Mouse (Mus musculus): ENCODE data around the gene Ccdc9b. TPM values are rescaled to one million over a fixed set of nuclear protein-coding genes. Genes with fewer than 3 reads are reported as not detected.

Ccdc9b gene
- total and polyA plus RNA-seq, 3 experiments, result not detected

DNA sequence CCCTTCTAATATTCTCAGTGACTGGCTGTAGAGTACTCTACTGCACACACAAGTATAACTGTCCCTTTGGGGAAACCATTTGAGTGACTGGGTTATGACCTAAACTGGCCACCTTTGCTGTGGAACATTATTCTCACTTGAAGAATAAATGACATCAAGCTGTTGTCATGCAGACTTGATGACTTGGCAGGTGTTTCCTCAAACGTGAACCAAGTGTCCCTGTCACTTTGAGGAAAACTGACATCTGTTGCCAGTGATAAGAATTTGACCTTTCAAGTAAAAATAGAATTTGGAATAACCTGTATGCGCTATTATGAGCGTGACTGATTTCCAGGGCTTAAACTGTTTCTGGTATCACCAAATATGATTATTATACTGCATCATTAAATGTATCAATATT, 22.1 kb downstream of the Ccdc9b start:
- peaks cover 0 to 11% of the 10 kb centered on the region in 2 experiments; a peak in 2 of 4 replicates for H3K4me1 ChIP-seq (ENCODE audit: control insufficient read depth in 1 of 2, insufficient read depth in 2 of 2)
- DNase-seq (ENCODE audit: extremely low read depth), result no peak
- H3K27ac ChIP-seq (ENCODE audit: insufficient read depth, low read depth), result no peak overlapping the region
- H3K4me2 ChIP-seq (ENCODE audit: insufficient read depth, low read depth, poor library complexity, severe bottlenecking), result no peak overlapping the region
- in situ Hi-C loops (cut with MboI; ENCODE audit: low pct_ligation_motif_present, low pct_unique_long_range_greater_than_20kb, low sequenced_read_pairs), result loop anchor here (25.0 kb wide), 1 partner anchor 253 kb away; the partner anchor contains the start of gene Srp14
- no peaks in the 10 kb centered on the region for H3K9me3 ChIP-seq (replicated peaks; ENCODE audit: low read length)
- no peak overlapping the region for H3K4me3 ChIP-seq (replicated peaks in 1 of 3; ENCODE audit: low read depth in 2 of 3, low read length in 2 of 3, poor library complexity in 1 of 3)
- dilution Hi-C loops (cut with MboI; ENCODE audit: extremely low pct_ligation_motif_present, extremely low pct_unique_long_range_greater_than_20kb, low sequenced_read_pairs), result no loop called here
- H3K79me2 ChIP-seq (replicated peaks; ENCODE audit: control insufficient read depth, extremely low read depth, insufficient read depth, poor library complexity, severe bottlenecking), result no peaks in the 10 kb centered on the region
- H3K9ac ChIP-seq (ENCODE audit: insufficient read depth, low read depth), result no peak overlapping the region
- TF ChIP-seq TCF12 (IDR thresholded peaks at IDR 0.05; ENCODE audit: low read depth, low read length), result no peak
- no peak for TF ChIP-seq EP300 (IDR thresholded peaks at IDR 0.05; ENCODE audit: low read length)
- no peak for TF ChIP-seq ETS1 (conservative IDR thresholded peaks at IDR 0.05; ENCODE audit: low read depth, low read length)
- no peak for TF ChIP-seq PAX5 (IDR thresholded peaks at IDR 0.05; ENCODE audit: low read length)
- TF ChIP-seq HCFC1 (IDR thresholded peaks at IDR 0.05; ENCODE audit: low read depth, low read length), result no peak
- TF ChIP-seq JUN (IDR thresholded peaks at IDR 0.05; ENCODE audit: insufficient read depth, low read depth, low read length), result no peak
- no peak for TF ChIP-seq USF1 (IDR thresholded peaks at IDR 0.05; ENCODE audit: low read depth, low read length)
- TF ChIP-seq MXI1 (IDR thresholded peaks at IDR 0.05; ENCODE audit: low read depth, low read length), result no peak
- TF ChIP-seq MAFK (IDR thresholded peaks at IDR 0.05; ENCODE audit: insufficient replicate concordance, low read length), result no peak
- no peak for TF ChIP-seq CHD2 (IDR thresholded peaks at IDR 0.05; ENCODE audit: low read length)
- TF ChIP-seq POLR2A (IDR thresholded peaks at IDR 0.05; ENCODE audit: low read depth, low read length), result no peak
- TF ChIP-seq UBTF (IDR thresholded peaks at IDR 0.05; ENCODE audit: low read depth, low read length), result no peak
- no peak for TF ChIP-seq IRF4 (IDR thresholded peaks at IDR 0.05; ENCODE audit: low read depth, low read length)
- H3K36me3 ChIP-seq (replicated peaks in 1 of 2; ENCODE audit: control insufficient read depth in 1 of 2, insufficient read depth in 1 of 2, low read length in 1 of 2), result no peaks in the 10 kb centered on the region
- H3K27me3 ChIP-seq (replicated peaks), result peaks cover 27% of the 10 kb centered on the region

- Histone ChIP-seq H3K27ac (ENCODE audit: insufficient read depth, low read depth) (no peak overlapping the region), H3K9me3 (replicated peaks; ENCODE audit: low read length) (no peaks in the 10 kb centered on the region), H3K9ac (ENCODE audit: insufficient read depth, low read depth) (no peak overlapping the region), H3K36me3 (replicated peaks in 1 of 2; ENCODE audit: control insufficient read depth in 1 of 2, insufficient read depth in 1 of 2, low read length in 1 of 2) (no peaks in the 10 kb centered on the region), H3K4me2 (ENCODE audit: insufficient read depth, low read depth, poor library complexity, severe bottlenecking) (no peak overlapping the region), H3K4me1 (ENCODE audit: control insufficient read depth in 1 of 2, insufficient read depth in 2 of 2) (peaks cover 11 to 25% of the 10 kb centered on the region in 2 experiments; a peak in 3 of 4 replicates), H3K4me3 (replicated peaks in 1 of 3; ENCODE audit: low read depth in 2 of 3, low read length in 2 of 3, poor library complexity in 1 of 3) (no peak overlapping the region), H3K27me3 (replicated peaks) (peaks cover 12% of the 10 kb centered on the region), H3K79me2 (replicated peaks; ENCODE audit: control insufficient read depth, extremely low read depth, insufficient read depth, poor library complexity, severe bottlenecking) (no peaks in the 10 kb centered on the region)
- dilution Hi-C loops (cut with MboI; ENCODE audit: extremely low pct_ligation_motif_present, extremely low pct_unique_long_range_greater_than_20kb, low sequenced_read_pairs), result no loop called here
- no peak for DNase-seq (ENCODE audit: extremely low read depth)
- TF ChIP-seq TBP (conservative IDR thresholded peaks at IDR 0.05; ENCODE audit: low read depth, low read length) (no peak), RCOR1 (conservative IDR thresholded peaks at IDR 0.05; ENCODE audit: low read depth, low read length) (no peak), IRF4 (IDR thresholded peaks at IDR 0.05; ENCODE audit: low read depth, low read length) (no peak), NELFE (IDR thresholded peaks at IDR 0.05; ENCODE audit: low read depth, low read length) (no peak), E2F4 (IDR thresholded peaks at IDR 0.05; ENCODE audit: insufficient replicate concordance, low read depth, low read length) (no peak), POLR2A (IDR thresholded peaks at IDR 0.05; ENCODE audit: low read depth, low read length) (no peak), GABPA (IDR thresholded peaks at IDR 0.05; ENCODE audit: insufficient replicate concordance, low read depth, low read length) (no peak), EP300 (IDR thresholded peaks at IDR 0.05; ENCODE audit: low read length) (no peak), USF2 (conservative IDR thresholded peaks at IDR 0.05; ENCODE audit: low read depth, low read length) (no peak)
- in situ Hi-C loops (cut with MboI; ENCODE audit: low pct_ligation_motif_present, low pct_unique_long_range_greater_than_20kb, low sequenced_read_pairs), result loop anchor here (10.0 to 25.0 kb wide), 2 partner anchors 89 to 246 kb away; partner anchors contain the start of gene Srp14
These were observed 29.1 kb downstream of the Ccdc9b start for GRCm38 (mm10) chr2:118733341-118733740.

Data from CH12.LX (cell line).